Mouse (Mus musculus) liver, adult 2 months (tissue): ENCODE data around the gene Il1rap.

Source experiments
- CTCF ChIP-seq: fragments of 200-500 bp; IDR thresholded peaks from 2 replicates; pipeline ENCODE4 v1.5.1; 2011; ENCODE audit warnings: low read depth, low read length, control low read depth
- POLR2A ChIP-seq: fragments of 200-500 bp; IDR thresholded peaks from 2 replicates; pipeline ENCODE4 v1.6.1; 2011; ENCODE audit warnings: low read length, control low read depth; ENCODE audit not compliant: insufficient read depth; ENCODE audit errors: extremely low read depth

- TF ChIP-seq CTCF (no peak), POLR2A (no peak)
These were observed 31.2 kb downstream of the Il1rap start for GRCm38 (mm10) chr16:26612499-26613220.
